ENCODE assay signal across 17 mouse cellular contexts in the genomic region with DNA sequence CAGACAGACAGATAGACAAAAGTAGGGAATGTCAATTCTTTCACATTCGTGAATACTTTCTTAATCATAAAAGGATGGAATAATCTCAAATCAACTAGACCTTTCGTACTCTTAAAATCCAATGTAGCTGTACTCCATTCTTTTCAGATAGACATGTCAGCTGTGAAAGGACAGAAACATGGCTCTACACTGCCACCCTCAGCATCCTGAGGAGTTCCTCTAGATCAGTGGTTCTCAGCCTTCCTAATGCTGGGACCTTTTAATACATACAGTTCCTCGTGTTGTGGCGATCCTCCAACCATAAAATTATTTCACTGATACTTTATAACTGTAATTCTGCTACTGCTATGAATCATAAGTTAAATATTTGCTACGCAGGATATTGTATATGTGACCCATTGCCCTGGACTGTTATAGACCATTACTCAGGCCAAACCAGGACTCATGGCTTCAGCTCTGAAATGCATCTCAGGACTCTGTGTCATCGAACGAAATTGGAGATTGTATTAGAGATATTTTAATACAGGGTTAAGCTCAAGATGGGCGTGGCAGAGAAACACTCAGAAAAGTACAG.
DNase-seq lines count a peak whose midpoint lies in the region; ATAC-seq and TF ChIP-seq lines count a peak whose summit lies in the region.
"Had no signal": no experiment of that assay in that cellular context is flagged by ENCODE, and none has a peak within 500 bp of the region (broad histone marks: within the 10 kb centered on the region; RNA-seq: fewer than 3 reads in every experiment).

No protein-coding gene starts in this region.

- H3K36me3 ChIP-seq in neural tube, embryonic 13.5 days, result no peaks in the 10 kb centered on the region
- H3K36me3 ChIP-seq in neural tube, embryonic 15.5 days, result no peaks in the 10 kb centered on the region
- no peaks in the 10 kb centered on the region for H3K36me3 ChIP-seq in stomach, postnatal 0 days (ENCODE audit: control insufficient read depth, insufficient read depth, low read length)
- no peaks in the 10 kb centered on the region for H3K36me3 ChIP-seq in liver, embryonic 11.5 days (ENCODE audit: control insufficient read depth, insufficient read depth, low read length)
- H3K36me3 ChIP-seq: heart, embryonic 13.5 days; stomach, embryonic 15.5 days had no signal

- H3K4me2 ChIP-seq in neural tube, embryonic 13.5 days, result no peak overlapping the region
- H3K4me2 ChIP-seq in neural tube, embryonic 15.5 days, result no peak overlapping the region
- no peak overlapping the region for H3K4me2 ChIP-seq in stomach, postnatal 0 days (replicated peaks; ENCODE audit: low read depth)
- H3K4me2 ChIP-seq in liver, embryonic 11.5 days, result no peak overlapping the region
- H3K4me2 ChIP-seq: heart, embryonic 13.5 days; stomach, embryonic 15.5 days had no signal

- peak; percentile 46 for TF ChIP-seq CTCF in stomach, postnatal 0 days (IDR thresholded peaks at IDR 0.05; ENCODE audit: low read depth)

- H3K9me3 ChIP-seq in neural tube, embryonic 13.5 days, result no peaks in the 10 kb centered on the region
- H3K9me3 ChIP-seq in neural tube, embryonic 15.5 days (replicated peaks), result no peaks in the 10 kb centered on the region
- H3K9me3 ChIP-seq in stomach, postnatal 0 days (ENCODE audit: control insufficient read depth, low read length), result no peaks in the 10 kb centered on the region
- H3K9me3 ChIP-seq in liver, embryonic 11.5 days (ENCODE audit: control insufficient read depth, low read length), result no peaks in the 10 kb centered on the region
- H3K9me3 ChIP-seq: heart, embryonic 13.5 days; stomach, embryonic 15.5 days had no signal

- TF ChIP-seq EP300 in stomach, postnatal 0 days (optimal IDR thresholded peaks at IDR 0.05), result no peak

- DNase-seq in cerebellum, postnatal 10 days, result peak; percentile 62 to 72
- peak; percentile 1 for DNase-seq in kidney, postnatal 14 days
- DNase-seq in kidney, adult 9 months, result no peak
- DNase-seq in stomach, postnatal 0 days (ENCODE audit: low spot score), result no peak
- DNase-seq in liver, embryonic 11.5 days (ENCODE audit: low spot score), result no peak
- DNase-seq: adrenal gland, adult 2 months; B cell, adult 2 months; gastrocnemius, adult 2 months; layer of hippocampus, postnatal 36 days had no signal

- no peaks in the 10 kb centered on the region for H3K27me3 ChIP-seq in neural tube, embryonic 13.5 days
- H3K27me3 ChIP-seq in neural tube, embryonic 15.5 days (replicated peaks), result no peaks in the 10 kb centered on the region
- no peaks in the 10 kb centered on the region for H3K27me3 ChIP-seq in stomach, postnatal 0 days (ENCODE audit: control insufficient read depth, insufficient read depth, low read length)
- no peaks in the 10 kb centered on the region for H3K27me3 ChIP-seq in liver, embryonic 11.5 days (replicated peaks; ENCODE audit: control insufficient read depth, insufficient read depth, low read length)
- H3K27me3 ChIP-seq: heart, embryonic 13.5 days; stomach, embryonic 15.5 days had no signal

- no peak for ATAC-seq in cerebellum, adult (ENCODE audit: insufficient number of reproducible peaks, low FRiP score, low TSS enrichment)
- ATAC-seq in neural tube, embryonic 13.5 days (ENCODE audit: low read depth), result 0 out of 2 replicates have a peak, but pooled peaks have one; percentile 47
- ATAC-seq in neural tube, embryonic 15.5 days (ENCODE audit: low FRiP score), result no peak
- ATAC-seq in stomach, postnatal 0 days (ENCODE audit: low FRiP score, low TSS enrichment), result no peak
- no peak for ATAC-seq in liver, embryonic 11.5 days (replicated peaks; ENCODE audit: low FRiP score)

- no peaks in the 10 kb centered on the region for H3K4me1 ChIP-seq in neural tube, embryonic 13.5 days (replicated peaks)
- H3K4me1 ChIP-seq in neural tube, embryonic 15.5 days, result no peaks in the 10 kb centered on the region
- H3K4me1 ChIP-seq in stomach, postnatal 0 days (replicated peaks; ENCODE audit: control insufficient read depth, insufficient read depth), result no peaks in the 10 kb centered on the region
- H3K4me1 ChIP-seq in liver, embryonic 11.5 days (replicated peaks; ENCODE audit: control insufficient read depth, insufficient read depth, low read length), result no peaks in the 10 kb centered on the region
- H3K4me1 ChIP-seq: heart, embryonic 13.5 days; stomach, embryonic 15.5 days had no signal

- H3K9ac ChIP-seq in neural tube, embryonic 13.5 days, result no peak overlapping the region
- no peak overlapping the region for H3K9ac ChIP-seq in neural tube, embryonic 15.5 days (replicated peaks)
- H3K9ac ChIP-seq in stomach, postnatal 0 days (ENCODE audit: low read length), result no peak overlapping the region
- H3K9ac ChIP-seq in liver, embryonic 11.5 days (ENCODE audit: low read depth, low read length), result no peak overlapping the region
- H3K9ac ChIP-seq: heart, embryonic 13.5 days; liver, embryonic 14.5 days; stomach, embryonic 15.5 days had no signal

- 81% methylated on average over 8 of the region's 8 CpGs for WGBS in neural tube, embryonic 13.5 days
- 82% methylated on average over 8 of the region's 8 CpGs for WGBS in neural tube, embryonic 15.5 days
- WGBS in stomach, postnatal 0 days, result 49% methylated on average over 8 of the region's 8 CpGs
- WGBS in liver, embryonic 11.5 days, result 69% methylated on average over 8 of the region's 8 CpGs

- no peak overlapping the region for H3K27ac ChIP-seq in neural tube, embryonic 13.5 days (replicated peaks)
- no peak overlapping the region for H3K27ac ChIP-seq in neural tube, embryonic 15.5 days (replicated peaks)
- H3K27ac ChIP-seq in stomach, postnatal 0 days (replicated peaks), result no peak overlapping the region
- H3K27ac ChIP-seq in liver, embryonic 11.5 days (ENCODE audit: low read depth, low read length), result no peak overlapping the region
- H3K27ac ChIP-seq: gastrocnemius, adult 2 months; heart, embryonic 13.5 days; liver, embryonic 14.5 days; macrophage; stomach, embryonic 15.5 days had no signal

- H3K4me3 ChIP-seq in neural tube, embryonic 13.5 days, result no peak overlapping the region
- no peak overlapping the region for H3K4me3 ChIP-seq in neural tube, embryonic 15.5 days (replicated peaks)
- no peak overlapping the region for H3K4me3 ChIP-seq in stomach, postnatal 0 days (ENCODE audit: low read depth, low read length)
- H3K4me3 ChIP-seq in liver, embryonic 11.5 days (ENCODE audit: low read depth, low read length), result no peak overlapping the region
- H3K4me3 ChIP-seq: erythroblast, embryonic 14.5 days; gastrocnemius, adult 2 months; heart, embryonic 13.5 days; stomach, embryonic 15.5 days had no signal

Comparison
In these comparisons a context has a peak if more than half of its experiments do, and no peak if none do; other contexts are left out.
1. DNase-seq: peak in cerebellum, postnatal 10 days (2 of 2) and kidney, postnatal 14 days (single experiment); none in kidney, adult 9 months (single experiment), stomach, postnatal 0 days (single experiment) and liver, embryonic 11.5 days (single experiment).